In genomic region chr16:90809975-90810715, GRCm38 (mm10) we compare ENCODE assay signal across 8 mouse cellular contexts. TPM values are rescaled to one million over a fixed set of nuclear protein-coding genes. Genes with fewer than 3 reads are reported as not detected.
DNase-seq lines count a peak whose midpoint lies in the region; ATAC-seq and TF ChIP-seq lines count a peak whose summit lies in the region.

Gene Urb1, minus strand, starts transcription at chr16:90810413.

- ATAC-seq in lung, postnatal 0 days: peak; percentile 97

- DNase-seq in MEL-GATA-1-ER (ENCODE audit: extremely low read depth, low read depth): peak; percentile 58
- peak; percentile 99 for DNase-seq in cerebellum, adult 8-10 months
- peak; percentile 93 for DNase-seq in forelimb bud, embryonic 11.5 days (ENCODE audit: low read depth, low spot score)
- DNase-seq in hindbrain, embryonic 10.5 days (ENCODE audit: low spot score): peak; percentile 99
- DNase-seq in layer of hippocampus, adult 9-11 months: peak; percentile 98
- DNase-seq in lung, postnatal 0 days (ENCODE audit: low spot score): peak; percentile 97
- DNase-seq in ovary, postnatal 14 days (ENCODE audit: low spot score): peak; percentile 100
- DNase-seq in thymus, postnatal 14 days: peak; percentile 100

- peak within 1 kb of the TSS; percentile 81 for H3K27ac ChIP-seq in hindbrain, embryonic 10.5 days
- peak within 1 kb of the TSS; percentile 71 for H3K27ac ChIP-seq in lung, postnatal 0 days (ENCODE audit: low read length)

- under 1% methylated on average over 47 of the region's 47 CpGs for WGBS in hindbrain, embryonic 10.5 days
- 0% methylated on average over 47 of the region's 47 CpGs for WGBS in lung, postnatal 0 days

- TF ChIP-seq CTCF in lung, postnatal 0 days (IDR thresholded peaks at IDR 0.05): no peak

- H3K4me1 ChIP-seq in hindbrain, embryonic 10.5 days (replicated peaks): peaks cover 21% of the 10 kb centered on the region
- peaks cover 4% of the 10 kb centered on the region; the same call in 1 of the 2 replicates for H3K4me1 ChIP-seq in lung, postnatal 0 days (ENCODE audit: insufficient read depth, low read depth, low read length)

- peak within 1 kb of the TSS; percentile 83 for H3K4me3 ChIP-seq in hindbrain, embryonic 10.5 days
- H3K4me3 ChIP-seq in lung, postnatal 0 days (ENCODE audit: low read depth, low read length): peak within 1 kb of the TSS; percentile 66

- TF ChIP-seq EP300 in lung, postnatal 0 days (IDR thresholded peaks at IDR 0.05): 0 out of 2 replicates have a peak, but pooled peaks have one; percentile 12

- H3K9ac ChIP-seq in lung, postnatal 0 days (replicated peaks; ENCODE audit: low read depth): peak within 1 kb of the TSS; percentile 37

- no peaks in the 10 kb centered on the region for H3K9me3 ChIP-seq in hindbrain, embryonic 10.5 days
- H3K9me3 ChIP-seq in lung, postnatal 0 days (ENCODE audit: low read length): no peaks in the 10 kb centered on the region

- H3K36me3 ChIP-seq in hindbrain, embryonic 10.5 days: peaks cover 10% of the 10 kb centered on the region
- no peaks in the 10 kb centered on the region for H3K36me3 ChIP-seq in lung, postnatal 0 days (ENCODE audit: insufficient read depth, low read length)

- 0 out of 2 replicates have a peak, but pooled peaks cover 2% of the 10 kb centered on the region for H3K27me3 ChIP-seq in hindbrain, embryonic 10.5 days (ENCODE audit: insufficient read depth, poor library complexity, severe bottlenecking)
- no peaks in the 10 kb centered on the region for H3K27me3 ChIP-seq in lung, postnatal 0 days (replicated peaks; ENCODE audit: insufficient read depth, low read length)

- peak within 1 kb of the TSS; percentile 90 for H3K4me2 ChIP-seq in lung, postnatal 0 days (replicated peaks; ENCODE audit: low read depth, low read length)

RNA-seq across cellular contexts. Expression of gene Urb1, which starts in this region (rescaled TPM):
- polyA plus RNA-seq in hindbrain, embryonic 10.5 days (2016; fragmentation: Nextera tagmentation; extraction: Ambion mirVana): 10.2 and 10.8 TPM in 2 replicates
- 2.7 TPM in 2 replicates for polyA plus RNA-seq in lung, postnatal 0 days (2015; fragmentation: Nextera tagmentation; extraction: Ambion mirVana)

Comparison
In these comparisons a context has a peak if more than half of its experiments do, and no peak if none do; other contexts are left out.
1. Peak in every context shown above with its lines: DNase-seq, ATAC-seq, H3K4me3 ChIP-seq and H3K27ac ChIP-seq.